Mouse (Mus musculus): ENCODE results near the gene Edem3.

Edem3 gene

GRCm38 (mm10) chr1:151863135-151863796 lies 108.1 kb downstream of the Edem3 start:
- in situ Hi-C loops (cut with MseI, MboI), result no loop called here

GRCm38 (mm10) chr1:151863797-151864147 lies 108.6 kb downstream of the Edem3 start:
- in situ Hi-C loops (cut with MseI, MboI), result no loop called here

- in situ Hi-C loops (cut with MseI, MboI), result no loop called here
Observed at GRCm38 (mm10) chr1:151864326-151864725, 109.2 kb downstream of the Edem3 start.
